Mouse (Mus musculus): ENCODE measurements at regions not wholly inside any gene's neighbourhood (a gene's known extent, or its start where the extent isn't known, plus 50 kb on each side); places are given as distances from the start of the nearest gene placed in this dataset.

DNA sequence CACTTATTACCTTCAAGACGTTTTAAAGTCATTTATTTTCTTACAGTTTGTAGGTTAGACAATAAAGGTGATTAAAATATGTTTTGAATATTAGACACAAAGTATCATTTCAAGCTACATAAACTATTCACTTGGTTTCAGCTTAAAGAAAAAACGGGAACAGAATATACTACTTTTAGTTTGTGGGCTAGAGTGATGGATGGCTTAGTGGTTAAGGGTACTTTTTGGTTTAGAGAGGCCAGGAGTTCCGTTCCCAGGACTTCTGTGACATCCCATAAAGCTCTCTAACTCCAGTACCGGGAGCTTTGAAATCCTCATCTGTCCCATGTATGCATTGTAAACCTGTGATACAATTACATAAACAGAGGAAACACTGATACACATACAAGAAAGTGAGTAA lies 570.0 kb downstream of the Flrt2 start:
- TF ChIP-seq HCFC1 (IDR thresholded peaks at IDR 0.05; ENCODE audit: borderline replicate concordance, insufficient read depth, low read length) (no peak), ZNF384 (IDR thresholded peaks at IDR 0.05; ENCODE audit: low read depth, low read length) (no peak), ZC3H11A (IDR thresholded peaks at IDR 0.05; ENCODE audit: borderline replicate concordance, low read depth, low read length) (no peak), MAFK (IDR thresholded peaks at IDR 0.05; ENCODE audit: insufficient read depth, low read depth, low read length) (no peak)
